Mouse (Mus musculus) CH12.LX (cell line): ENCODE data around the gene Slc38a10.

Source experiments
- CTCF ChIP-seq, 2 experiments: IDR thresholded peaks in 1 of 2; conservative IDR thresholded peaks in 1 of 2; 2 replicates each; pipeline ENCODE4 v1.5.1; 2011 to 2012; ENCODE audit warnings: low read depth in 2 of 2, low read length in 2 of 2, improper control_type of control experiment in 1 of 2, inconsistent platforms in 1 of 2, mild to moderate bottlenecking in 1 of 2, moderate library complexity in 1 of 2
- MAFK ChIP-seq: IDR thresholded peaks from 2 replicates; pipeline ENCODE4 v1.6.1; 2011; ENCODE audit warnings: low read length, improper control_type of control experiment; ENCODE audit not compliant: insufficient replicate concordance
- TBP ChIP-seq: conservative IDR thresholded peaks from 2 replicates; pipeline ENCODE4 v1.6.1; 2011; ENCODE audit warnings: low read depth, low read length, improper control_type of control experiment

- TF ChIP-seq MAFK (no peak), CTCF (conservative IDR thresholded peaks at IDR 0.05 in 1 of 2, IDR thresholded peaks at IDR 0.05 in 1 of 2; ENCODE audit: low read depth in 2 of 2, low read length in 2 of 2) (no peak), TBP (no peak)
Measured at GRCm38 (mm10) chr11:120175948-120176347, 24.8 kb upstream of the Slc38a10 start.
